Comparison of ENCODE assay signal across 7 mouse cellular contexts in genomic region chr7:109098145-109099018, GRCm38 (mm10). TPM values are rescaled to one million over a fixed set of nuclear protein-coding genes. Genes with fewer than 3 reads are reported as not detected.
DNase-seq lines count a peak whose midpoint lies in the region; TF ChIP-seq lines count a peak whose summit lies in the region.

No protein-coding gene starts in this region.

- TF ChIP-seq CTCF in brain, embryonic 14.5 days (IDR thresholded peaks at IDR 0.05; ENCODE audit: borderline replicate concordance, extremely low read depth, insufficient read depth, insufficient read length): peak; percentile 83

- WGBS in forebrain, embryonic 10.5 days: 35% methylated on average over 6 of the region's 6 CpGs

- no peak overlapping the region for H3K27ac ChIP-seq in forebrain, embryonic 10.5 days

- H3K27me3 ChIP-seq in forebrain, embryonic 10.5 days (ENCODE audit: poor library complexity, severe bottlenecking): peaks cover 7% of the 10 kb centered on the region
- H3K27me3 ChIP-seq in splenic B cell, adult 2 months (ENCODE audit: control insufficient read depth, insufficient read depth, low read length, poor library complexity, severe bottlenecking): no peaks in the 10 kb centered on the region

- no peak overlapping the region for H3K4me3 ChIP-seq in forebrain, embryonic 10.5 days

- H3K9me3 ChIP-seq in forebrain, embryonic 10.5 days: no peaks in the 10 kb centered on the region

- H3K4me1 ChIP-seq in forebrain, embryonic 10.5 days: peaks cover 10% of the 10 kb centered on the region

- no peaks in the 10 kb centered on the region for H3K36me3 ChIP-seq in forebrain, embryonic 10.5 days (replicated peaks)
- H3K36me3 ChIP-seq in splenic B cell, adult 2 months (ENCODE audit: control insufficient read depth, insufficient read depth, low read length, poor library complexity, severe bottlenecking): no peaks in the 10 kb centered on the region

- DNase-seq in urinary bladder, postnatal 25 days (ENCODE audit: low spot score): peak; percentile 21
- DNase-seq in urinary bladder, postnatal 4 days (ENCODE audit: low spot score in 2 of 2): no peak
- DNase-seq in brain, embryonic 14.5 days (ENCODE audit: low read depth): peak; percentile 76
- peak; percentile 53 for DNase-seq in forebrain, embryonic 10.5 days (ENCODE audit: extremely low spot score, low spot score)
- DNase-seq in hindlimb bud, embryonic 11.5 days (ENCODE audit: extremely low spot score, low read depth, low spot score): peak; percentile 28
- DNase-seq in lung, postnatal 14 days: peak; percentile 12
- DNase-seq in splenic B cell, adult 2 months (ENCODE audit: low read depth, low spot score): peak; percentile 1

- TF ChIP-seq POLR2A in brain, embryonic 14.5 days (IDR thresholded peaks at IDR 0.05; ENCODE audit: borderline replicate concordance, extremely low read depth, insufficient read depth, insufficient read length, poor library complexity, severe bottlenecking): no peak

RNA-seq across cellular contexts. Expression of gene Ric3, which starts 15.3 kb away (rescaled TPM):
- 22.3 and 25.0 TPM in 2 replicates for polyA plus RNA-seq in brain, embryonic 14.5 days (2012; rRNA removed)
- 17.3 and 18.7 TPM in 2 replicates for polyA plus RNA-seq in forebrain, embryonic 10.5 days (2016; fragmentation: Nextera tagmentation; extraction: Ambion mirVana)

Comparison
In these comparisons a context has a peak if more than half of its experiments do, and no peak if none do; other contexts are left out.
1. DNase-seq: peak in urinary bladder, postnatal 25 days (single experiment), brain, embryonic 14.5 days (single experiment), forebrain, embryonic 10.5 days (single experiment), hindlimb bud, embryonic 11.5 days (single experiment), lung, postnatal 14 days (single experiment) and splenic B cell, adult 2 months (single experiment); none in urinary bladder, postnatal 4 days (0 of 2).